Mouse (Mus musculus) hindbrain, postnatal 0 days (tissue): ENCODE data around the gene Myd88. TPM values are rescaled to one million over a fixed set of nuclear protein-coding genes. Genes with fewer than 3 reads are reported as not detected.

Experiments used
- ATAC-seq: fragments of 200-750 bp; cut with Nextera tagmentation; 2 replicates; pipeline ENCODE4 v1.8.0; 2017; ENCODE audit warnings: mild to moderate bottlenecking, moderate TSS enrichment, moderate library complexity
- DNase-seq: peaks from one replicate; pipeline ENCODE4 v3.0.0-alpha.2; 2015; ENCODE audit warnings: low spot score
- H3K27ac ChIP-seq: fragments of 300-500 bp; sonication (generic); 2 replicates; pipeline ENCODE4 v1.5.1; 2014; ENCODE audit warnings: mild to moderate bottlenecking
- H3K27me3 ChIP-seq: fragments of 300-500 bp; sonication (generic); 2 replicates; pipeline ENCODE4 v1.6.1; 2014; ENCODE audit warnings: low read length, mixed read lengths; ENCODE audit not compliant: insufficient read depth
- H3K36me3 ChIP-seq: fragments of 300-500 bp; sonication (generic); 2 replicates; pipeline ENCODE4 v1.6.1; 2014; ENCODE audit warnings: low read length, mixed read lengths; ENCODE audit not compliant: insufficient read depth
- H3K4me1 ChIP-seq: fragments of 300-500 bp; sonication (generic); 2 replicates; pipeline ENCODE4 v1.6.1; 2014; ENCODE audit warnings: antibody characterized with exemption, low read length, mixed read lengths; ENCODE audit not compliant: insufficient read depth
- H3K4me2 ChIP-seq: fragments of 300-500 bp; sonication (generic); 2 replicates; pipeline ENCODE4 v1.6.1; 2014; ENCODE audit warnings: low read depth, mild to moderate bottlenecking, low read length, moderate library complexity, mixed read lengths
- H3K4me3 ChIP-seq: fragments of 300-500 bp; sonication (generic); 2 replicates; pipeline ENCODE4 v1.5.1; 2014; ENCODE audit warnings: low read length
- H3K9ac ChIP-seq: fragments of 300-500 bp; sonication (generic); replicated peaks from 2 replicates; pipeline ENCODE4 v1.6.1; 2014; ENCODE audit warnings: mild to moderate bottlenecking, low read length, moderate library complexity, mixed read lengths
- H3K9me3 ChIP-seq: fragments of 300-500 bp; sonication (generic); 2 replicates; pipeline ENCODE4 v1.6.1; 2016; ENCODE audit warnings: low read length, mixed read lengths
- CTCF ChIP-seq: IDR thresholded peaks from 2 replicates; pipeline ENCODE4 v1.5.1; 2016; ENCODE audit warnings: antibody characterized with exemption, control low read depth, low read depth
- WGBS: fragments of 180-500 bp; shearing (Covaris S2); extraction: QIAGEN DNeasy Blood & Tissue Kit; methylation state at CpG from one replicate; pipeline ENCODE4 v1.1.7; 2014; 5-methylcytosine and 5-hydroxymethylcytosine counted together
- polyA plus RNA-seq: library from polyadenylated mRNA; unstranded; fragments of >200 nt; fragmentation: Nextera tagmentation; extraction: Ambion mirVana; gene quantifications from 2 replicates; pipeline ENCODE4 v1.2.1, GENCODE M21; 2015
- total RNA-seq: library from RNA; depleted of rRNA; stranded (reverse); fragments of >200 nt; gene quantifications from 2 replicates; pipeline ENCODE4 v1.2.3, GENCODE M21; 2014

The Myd88 gene
- total and polyA plus RNA-seq, 2 experiments from 2014 or later, result 3.9 to 5.2 TPM

GRCm38 (mm10) chr9:119322289-119323259, 18.6 kb downstream of the Myd88 start, which contains the start of gene Oxsr1:
TSS of gene Oxsr1 (minus strand) at chr9:119322427.
- H3K27me3 ChIP-seq, result no peaks in the 10 kb centered on the region
- H3K9me3 ChIP-seq, result no peaks in the 10 kb centered on the region
- H3K4me2 ChIP-seq, result peak within 1 kb of the TSS; percentile 94
- H3K27ac ChIP-seq, result peak within 1 kb of the TSS; percentile 96
- ATAC-seq (peak; percentile 98), DNase-seq (peak; percentile 99)
- peak within 1 kb of the TSS; percentile 83 for H3K9ac ChIP-seq
- 1% methylated on average over 74 of the region's 76 CpGs for WGBS
- TF ChIP-seq CTCF, result peak; percentile 72
- H3K4me1 ChIP-seq, result peaks cover 7% of the 10 kb centered on the region; the same call in 1 of the 2 replicates
- H3K4me3 ChIP-seq, result peak within 1 kb of the TSS; percentile 92
- H3K36me3 ChIP-seq, result no peaks in the 10 kb centered on the region

- peak; percentile 16 for ATAC-seq
Measured at GRCm38 (mm10) chr9:119321392-119322229, 19.6 kb downstream of the Myd88 start.

GRCm38 (mm10) chr9:119320946-119321345, 20.3 kb downstream of the Myd88 start:
- peak overlapping the region; percentile 94 for H3K4me2 ChIP-seq
- no peak for TF ChIP-seq CTCF
- peak overlapping the region; percentile 83; the same call in 1 of the 2 replicates for H3K9ac ChIP-seq
- H3K4me3 ChIP-seq, result peak overlapping the region; percentile 92
- H3K9me3 ChIP-seq, result no peaks in the 10 kb centered on the region
- DNase-seq (no peak), ATAC-seq (no peak)
- WGBS, result 12% methylated on average over 7 of the region's 7 CpGs
- no peaks in the 10 kb centered on the region for H3K36me3 ChIP-seq
- H3K4me1 ChIP-seq, result peaks cover 7% of the 10 kb centered on the region; the same call in 1 of the 2 replicates
- 0 out of 2 replicates have a peak overlapping the region, but pooled peaks have one; percentile 96 for H3K27ac ChIP-seq
- no peaks in the 10 kb centered on the region for H3K27me3 ChIP-seq

More at GRCm38 (mm10) chr9:119321392-119322229, 19.6 kb downstream of the Myd88 start:
- Histone ChIP-seq H3K4me1 (peaks cover 7% of the 10 kb centered on the region; the same call in 1 of the 2 replicates), H3K27ac (peak overlapping the region; percentile 96), H3K9ac (peak overlapping the region; percentile 83), H3K9me3 (no peaks in the 10 kb centered on the region), H3K36me3 (no peaks in the 10 kb centered on the region), H3K4me2 (peak overlapping the region; percentile 94), H3K27me3 (no peaks in the 10 kb centered on the region), H3K4me3 (peak overlapping the region; percentile 92)
- no peak for DNase-seq
- under 1% methylated on average over 50 of the region's 59 CpGs for WGBS
- no peak for TF ChIP-seq CTCF

GRCm38 (mm10) chr9:119320446-119320845, 20.8 kb downstream of the Myd88 start:
- Histone ChIP-seq H3K27ac (no peak overlapping the region), H3K36me3 (no peaks in the 10 kb centered on the region), H3K9me3 (no peaks in the 10 kb centered on the region), H3K4me1 (peaks cover 7% of the 10 kb centered on the region; the same call in 1 of the 2 replicates), H3K4me2 (peak overlapping the region; percentile 94), H3K4me3 (no peak overlapping the region), H3K9ac (no peak overlapping the region; the same call in 1 of the 2 replicates), H3K27me3 (no peaks in the 10 kb centered on the region)
- no peak for TF ChIP-seq CTCF
- ATAC-seq (no peak), DNase-seq (no peak)
- WGBS, result 88% methylated on average over 7 of the region's 7 CpGs

- 93% methylated on average over 1 of the region's 1 CpGs for WGBS
- Histone ChIP-seq H3K27ac (no peak overlapping the region), H3K27me3 (no peaks in the 10 kb centered on the region), H3K4me3 (no peak overlapping the region), H3K4me2 (no peak overlapping the region), H3K4me1 (peaks cover 7% of the 10 kb centered on the region; the same call in 1 of the 2 replicates), H3K9me3 (no peaks in the 10 kb centered on the region), H3K36me3 (no peaks in the 10 kb centered on the region), H3K9ac (no peak overlapping the region)
- no peak for TF ChIP-seq CTCF
- no peak for ATAC-seq
- DNase-seq, result no peak
Measured at GRCm38 (mm10) chr9:119318891-119319290, 22.3 kb downstream of the Myd88 start.

GRCm38 (mm10) chr9:119313096-119313495, 28.1 kb downstream of the Myd88 start:
- H3K27me3 ChIP-seq, result no peaks in the 10 kb centered on the region
- DNase-seq (no peak), ATAC-seq (no peak)
- H3K9ac ChIP-seq, result no peak overlapping the region
- WGBS, result 79% methylated on average over 10 of the region's 10 CpGs
- TF ChIP-seq CTCF, result no peak
- H3K27ac ChIP-seq, result no peak overlapping the region
- no peaks in the 10 kb centered on the region for H3K4me1 ChIP-seq
- H3K4me2 ChIP-seq, result no peak overlapping the region
- H3K4me3 ChIP-seq, result no peak overlapping the region
- H3K36me3 ChIP-seq, result no peaks in the 10 kb centered on the region
- no peaks in the 10 kb centered on the region for H3K9me3 ChIP-seq
